Mouse (Mus musculus) liver, embryonic 11.5 days (tissue): ENCODE data around the gene Tmem19. TPM values are rescaled to one million over a fixed set of nuclear protein-coding genes. Genes with fewer than 3 reads are reported as not detected.

Source experiments
- ATAC-seq: fragments of 200-750 bp; cut with Nextera tagmentation; replicated peaks from 2 replicates; pipeline ENCODE4 v1.8.0; 2017; ENCODE audit warnings: moderate number of reproducible peaks, mild to moderate bottlenecking, moderate TSS enrichment, moderate library complexity; ENCODE audit not compliant: low FRiP score
- DNase-seq: peaks from one replicate; pipeline ENCODE4 v3.0.0-alpha.2; 2017; ENCODE audit warnings: low spot score
- H3K27ac ChIP-seq: fragments of 300-500 bp; sonication (generic); 2 replicates; pipeline ENCODE4 v1.5.1; 2014; ENCODE audit warnings: mild to moderate bottlenecking, low read depth, low read length, control low read depth
- H3K27me3 ChIP-seq: fragments of 300-500 bp; sonication (generic); replicated peaks from 2 replicates; pipeline ENCODE4 v1.6.1; 2014; ENCODE audit warnings: low read length, mixed read lengths; ENCODE audit not compliant: control insufficient read depth, insufficient read depth
- H3K36me3 ChIP-seq: fragments of 300-500 bp; sonication (generic); 2 replicates; pipeline ENCODE4 v1.6.1; 2014; ENCODE audit warnings: mild to moderate bottlenecking, low read length, moderate library complexity, mixed read lengths; ENCODE audit not compliant: control insufficient read depth, insufficient read depth
- H3K4me1 ChIP-seq: fragments of 300-500 bp; sonication (generic); replicated peaks from 2 replicates; pipeline ENCODE4 v1.6.1; 2014; ENCODE audit warnings: low read length, mixed read lengths; ENCODE audit not compliant: control insufficient read depth, insufficient read depth
- H3K4me2 ChIP-seq: fragments of 300-500 bp; sonication (generic); 2 replicates; pipeline ENCODE4 v1.6.1; 2014; ENCODE audit warnings: mild to moderate bottlenecking, control low read depth, moderate library complexity
- H3K4me3 ChIP-seq: fragments of 300-500 bp; sonication (generic); 2 replicates; pipeline ENCODE4 v1.5.1; 2014; ENCODE audit warnings: low read depth, low read length, control low read depth
- H3K9ac ChIP-seq: fragments of 300-500 bp; sonication (generic); 2 replicates; pipeline ENCODE4 v1.6.1; 2014; ENCODE audit warnings: low read depth, low read length, control low read depth
- H3K9me3 ChIP-seq: fragments of 300-500 bp; sonication (generic); 2 replicates; pipeline ENCODE4 v1.6.1; 2016; ENCODE audit warnings: low read length, inconsistent platforms, mixed read lengths; ENCODE audit not compliant: control insufficient read depth
- WGBS: fragments of 180-500 bp; shearing (Covaris S2); extraction: QIAGEN DNeasy Blood & Tissue Kit; methylation state at CpG from one replicate; pipeline ENCODE4 v1.1.7; 2014; 5-methylcytosine and 5-hydroxymethylcytosine counted together
- polyA plus RNA-seq: library from polyadenylated mRNA; unstranded; fragments of >200 nt; fragmentation: Nextera tagmentation; extraction: Ambion mirVana; gene quantifications from 2 replicates; pipeline ENCODE4 v1.2.1, GENCODE M21; 2014

Tmem19 gene
- polyA plus RNA-seq, 1 experiment from 2014 or later = 21.2 TPM

DNA sequence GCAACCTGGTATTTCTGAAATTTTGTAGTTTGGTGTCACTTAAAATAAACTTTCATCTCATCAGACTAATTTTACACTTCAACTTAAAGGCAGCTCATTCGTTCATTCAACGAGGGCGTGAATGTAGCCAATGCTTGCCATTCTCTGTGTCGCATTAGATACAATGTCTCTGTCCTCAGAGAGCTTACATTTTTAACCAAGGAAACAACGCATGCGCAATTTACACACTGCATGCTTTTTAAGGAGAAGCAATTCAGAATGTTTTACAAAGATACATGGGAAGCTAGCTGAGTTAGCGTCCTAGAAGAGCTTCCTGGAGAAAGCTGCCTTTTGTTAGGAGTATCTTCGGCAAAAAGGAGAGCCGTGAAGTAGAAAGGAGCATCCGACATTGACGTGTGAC, 46.0 kb downstream of the Tmem19 start:
- Histone ChIP-seq H3K4me3 (peak overlapping the region; percentile 75), H3K27me3 (no peaks in the 10 kb centered on the region), H3K9ac (no peak overlapping the region), H3K4me1 (peaks cover 21% of the 10 kb centered on the region), H3K4me2 (peak overlapping the region; percentile 70), H3K9me3 (no peaks in the 10 kb centered on the region), H3K27ac (no peak overlapping the region; the same call in 1 of the 2 replicates), H3K36me3 (no peaks in the 10 kb centered on the region)
- DNase-seq = no peak
- no peak for ATAC-seq
- WGBS = 41% methylated on average over 11 of the region's 11 CpGs

DNA sequence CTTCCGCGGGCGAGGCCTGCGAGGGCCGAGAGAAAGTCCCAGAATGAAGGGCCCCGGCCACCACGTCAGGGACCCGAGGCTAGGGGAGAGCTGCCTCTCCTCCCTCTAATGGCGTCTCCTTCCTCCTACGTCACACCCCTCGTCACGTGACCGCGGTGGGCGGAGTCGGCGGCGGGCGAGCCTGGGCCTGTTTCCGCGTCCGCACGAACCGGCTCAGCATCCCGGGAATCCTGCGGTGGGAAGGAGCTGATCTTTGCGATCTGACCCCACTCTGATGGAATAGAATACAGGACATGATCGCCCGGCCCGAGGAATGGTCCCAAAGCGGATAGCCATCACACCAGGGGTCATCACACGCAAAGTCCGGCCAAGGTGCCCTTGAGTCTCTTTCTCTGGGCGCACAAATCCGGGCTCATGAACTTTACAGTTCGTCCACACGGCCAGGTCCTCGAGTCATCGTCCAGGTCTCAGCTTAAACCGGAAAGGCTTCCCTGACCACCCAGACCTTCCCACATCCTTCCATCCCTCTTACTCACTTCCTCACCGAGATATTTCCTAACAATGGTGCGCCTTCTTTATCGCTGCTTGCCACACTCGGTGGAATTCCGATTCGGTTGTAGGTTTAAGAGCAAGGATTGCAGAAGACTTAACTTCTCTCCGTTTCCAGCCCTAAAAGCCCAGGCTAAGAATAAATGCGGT, 46.7 kb downstream of the Tmem19 start, which contains the start of gene Rab21:
Gene Rab21 (minus strand): TSS at position 122 of the 699 bp plus-strand sequence.
- DNase-seq (peak; percentile 98), ATAC-seq (peak; percentile 90)
- no peaks in the 10 kb centered on the region for H3K36me3 ChIP-seq
- H3K9me3 ChIP-seq = no peaks in the 10 kb centered on the region
- no peaks in the 10 kb centered on the region for H3K27me3 ChIP-seq
- H3K4me1 ChIP-seq = peaks cover 26% of the 10 kb centered on the region
- H3K4me2 ChIP-seq = peak within 1 kb of the TSS; percentile 70
- peak within 1 kb of the TSS; percentile 87 for H3K27ac ChIP-seq
- H3K9ac ChIP-seq = peak within 1 kb of the TSS; percentile 86
- under 1% methylated on average over 47 of the region's 48 CpGs for WGBS
- H3K4me3 ChIP-seq = peak within 1 kb of the TSS; percentile 75

DNA sequence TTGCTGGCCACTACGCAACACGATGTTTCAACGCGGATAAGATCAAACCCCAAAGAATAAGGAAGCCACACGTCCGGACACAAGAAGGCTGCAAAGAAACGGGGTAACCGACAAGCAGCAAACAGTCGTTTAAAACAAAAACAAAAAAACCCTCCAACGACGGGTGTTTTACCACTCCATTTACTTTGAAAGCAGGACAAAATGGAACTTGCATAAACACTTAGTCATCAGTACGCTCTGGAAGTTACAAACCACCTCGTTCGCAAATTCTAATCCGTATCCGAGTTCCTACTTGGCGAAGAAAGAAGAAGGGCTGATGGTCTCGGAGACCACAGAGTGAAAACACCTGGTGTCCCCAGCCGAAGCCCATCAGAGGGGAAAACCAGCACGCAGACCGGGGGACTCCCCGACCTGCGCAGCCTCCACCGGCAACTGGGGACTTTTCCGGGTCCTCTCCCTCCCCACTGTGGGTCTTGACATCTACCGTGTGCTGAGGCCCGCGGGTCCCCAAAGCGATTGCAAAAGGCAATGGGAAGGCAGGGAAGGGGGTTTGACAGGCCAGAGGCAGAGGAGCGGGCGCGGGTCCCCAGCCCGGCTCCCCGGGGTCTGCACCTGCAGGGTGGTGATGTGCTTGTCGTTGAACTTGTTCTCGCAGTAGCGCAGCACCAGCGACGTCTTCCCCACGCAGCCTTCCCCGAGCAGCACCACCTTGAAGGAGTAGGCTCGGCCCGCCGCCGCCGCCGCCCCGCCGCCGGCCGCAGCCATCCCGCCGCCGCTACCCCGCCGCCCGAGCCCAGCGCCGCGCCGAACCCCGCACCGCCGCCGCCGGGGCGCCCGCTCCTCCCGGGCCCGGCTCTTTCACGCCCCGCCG, 47.5 kb downstream of the Tmem19 start:
- WGBS = under 1% methylated on average over 73 of the region's 73 CpGs
- Histone ChIP-seq H3K4me2 (peak overlapping the region; percentile 70), H3K9me3 (no peaks in the 10 kb centered on the region), H3K36me3 (no peaks in the 10 kb centered on the region), H3K4me1 (peaks cover 27% of the 10 kb centered on the region), H3K27ac (peak overlapping the region; percentile 87), H3K9ac (peak overlapping the region; percentile 86), H3K4me3 (peak overlapping the region; percentile 75), H3K27me3 (no peaks in the 10 kb centered on the region)
- DNase-seq (peak; percentile 70), ATAC-seq (peak; percentile 70)

DNA sequence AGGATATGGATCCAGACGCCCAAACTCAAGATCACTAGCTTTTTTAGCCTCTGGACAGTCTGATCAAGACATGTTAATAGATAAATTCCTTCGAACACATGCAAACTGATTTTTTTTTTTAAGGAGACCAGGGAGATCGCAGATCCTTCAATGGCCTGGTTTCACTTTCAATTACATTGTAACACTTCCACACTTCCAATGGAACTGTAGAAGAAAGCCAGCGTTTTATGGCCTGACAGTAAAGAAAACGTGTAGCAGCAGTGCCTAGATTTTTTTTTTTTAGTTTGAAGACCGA, 48.1 kb downstream of the Tmem19 start:
- no peaks in the 10 kb centered on the region for H3K36me3 ChIP-seq
- DNase-seq (no peak), ATAC-seq (no peak)
- peak overlapping the region; percentile 86 for H3K9ac ChIP-seq
- no peaks in the 10 kb centered on the region for H3K27me3 ChIP-seq
- WGBS = 17% methylated on average over 6 of the region's 6 CpGs
- no peak overlapping the region for H3K27ac ChIP-seq
- peak overlapping the region; percentile 75 for H3K4me3 ChIP-seq
- peak overlapping the region; percentile 70 for H3K4me2 ChIP-seq
- no peaks in the 10 kb centered on the region for H3K9me3 ChIP-seq
- peaks cover 27% of the 10 kb centered on the region for H3K4me1 ChIP-seq

DNA sequence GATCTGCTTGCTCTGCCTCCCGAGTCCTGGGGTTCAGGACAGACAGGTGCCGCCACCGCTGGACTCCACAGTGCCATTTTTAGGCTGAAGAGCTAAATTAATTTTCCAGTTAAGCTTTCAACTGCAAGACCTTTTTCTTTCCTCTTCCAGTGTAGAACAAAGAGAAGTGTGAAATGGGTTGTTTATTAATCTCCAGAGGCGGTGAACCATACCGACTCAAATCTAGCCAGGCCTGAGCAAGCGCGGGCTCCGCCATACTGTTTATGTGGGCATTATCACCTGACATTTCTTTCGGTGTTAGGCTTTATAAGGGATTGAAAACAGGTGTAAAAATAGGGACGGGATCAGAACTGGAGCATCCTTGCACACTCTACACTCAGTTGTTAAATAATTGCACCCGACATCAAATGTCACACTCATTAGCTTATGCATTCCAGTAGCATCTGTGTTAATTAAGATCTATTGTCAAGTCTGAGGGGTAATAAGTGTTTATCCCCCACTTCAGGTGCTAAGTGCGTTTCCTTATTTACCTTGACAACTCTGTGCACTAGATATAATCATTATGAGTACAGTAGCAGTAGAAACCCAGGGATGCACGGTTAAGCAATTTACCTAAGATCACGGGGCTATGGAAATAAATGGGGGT, 48.5 kb downstream of the Tmem19 start:
- 83% methylated on average over 14 of the region's 14 CpGs for WGBS

DNA sequence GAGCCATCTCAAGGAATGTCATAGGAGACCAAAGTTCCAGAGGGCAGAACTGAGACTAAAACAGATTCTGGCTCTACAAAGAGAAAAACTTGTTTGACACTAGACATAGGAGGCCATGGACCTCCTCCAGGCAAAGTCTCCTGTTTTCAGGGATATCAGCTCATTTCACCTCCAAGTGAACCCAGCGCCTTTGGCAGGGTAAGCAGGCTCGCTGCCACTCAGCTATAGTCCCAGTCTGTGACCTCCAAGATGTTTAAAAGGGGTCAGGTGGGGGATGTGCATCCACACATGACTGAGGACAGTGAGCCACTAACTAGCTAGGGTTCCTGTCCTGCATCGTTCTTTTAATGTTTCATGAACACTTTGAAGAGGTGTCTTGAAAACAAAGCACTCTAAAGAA, 49.6 kb downstream of the Tmem19 start:
- Histone ChIP-seq H3K9me3 (no peaks in the 10 kb centered on the region), H3K27me3 (no peaks in the 10 kb centered on the region), H3K4me3 (no peak overlapping the region), H3K36me3 (no peaks in the 10 kb centered on the region), H3K4me1 (peaks cover 27% of the 10 kb centered on the region), H3K4me2 (0 out of 2 replicates have a peak overlapping the region, but pooled peaks have one; percentile 11), H3K27ac (no peak overlapping the region), H3K9ac (no peak overlapping the region)
- no peak for ATAC-seq
- DNase-seq = no peak
- 55% methylated on average over 3 of the region's 3 CpGs for WGBS

More for the DNA sequence above, 48.5 kb downstream of the Tmem19 start:
- Histone ChIP-seq H3K36me3 (no peaks in the 10 kb centered on the region), H3K4me3 (peak overlapping the region; percentile 75), H3K9ac (peak overlapping the region; percentile 86), H3K27ac (no peak overlapping the region), H3K9me3 (no peaks in the 10 kb centered on the region), H3K27me3 (no peaks in the 10 kb centered on the region), H3K4me1 (peaks cover 27% of the 10 kb centered on the region), H3K4me2 (peak overlapping the region; percentile 70)
- ATAC-seq (no peak), DNase-seq (no peak)

DNA sequence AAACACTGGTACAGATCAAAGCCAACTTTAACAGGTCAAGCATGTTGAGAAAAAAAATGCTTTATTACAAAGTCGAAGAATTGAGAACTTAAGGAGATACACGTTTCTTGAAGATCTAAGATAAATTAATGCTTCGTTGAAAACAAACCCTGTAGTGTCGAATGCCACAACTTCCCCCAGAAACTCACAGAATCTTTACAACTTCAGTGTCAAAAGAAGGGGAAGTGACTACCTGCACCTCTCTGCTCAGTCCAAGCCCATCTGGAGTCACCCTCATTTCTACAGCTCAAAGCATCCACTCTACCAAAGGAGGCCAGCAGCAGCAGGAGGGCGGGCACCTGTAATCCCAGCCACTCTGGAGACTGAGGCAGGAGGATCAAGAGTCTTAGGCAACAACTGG, 50.1 kb downstream of the Tmem19 start:
- H3K4me3 ChIP-seq = no peak overlapping the region
- no peak overlapping the region for H3K4me2 ChIP-seq
- no peaks in the 10 kb centered on the region for H3K27me3 ChIP-seq
- ATAC-seq (no peak), DNase-seq (no peak)
- H3K4me1 ChIP-seq = peaks cover 27% of the 10 kb centered on the region
- WGBS = 63% methylated on average over 5 of the region's 5 CpGs
- H3K9ac ChIP-seq = no peak overlapping the region
- no peak overlapping the region for H3K27ac ChIP-seq
- H3K9me3 ChIP-seq = no peaks in the 10 kb centered on the region
- H3K36me3 ChIP-seq = no peaks in the 10 kb centered on the region

DNA sequence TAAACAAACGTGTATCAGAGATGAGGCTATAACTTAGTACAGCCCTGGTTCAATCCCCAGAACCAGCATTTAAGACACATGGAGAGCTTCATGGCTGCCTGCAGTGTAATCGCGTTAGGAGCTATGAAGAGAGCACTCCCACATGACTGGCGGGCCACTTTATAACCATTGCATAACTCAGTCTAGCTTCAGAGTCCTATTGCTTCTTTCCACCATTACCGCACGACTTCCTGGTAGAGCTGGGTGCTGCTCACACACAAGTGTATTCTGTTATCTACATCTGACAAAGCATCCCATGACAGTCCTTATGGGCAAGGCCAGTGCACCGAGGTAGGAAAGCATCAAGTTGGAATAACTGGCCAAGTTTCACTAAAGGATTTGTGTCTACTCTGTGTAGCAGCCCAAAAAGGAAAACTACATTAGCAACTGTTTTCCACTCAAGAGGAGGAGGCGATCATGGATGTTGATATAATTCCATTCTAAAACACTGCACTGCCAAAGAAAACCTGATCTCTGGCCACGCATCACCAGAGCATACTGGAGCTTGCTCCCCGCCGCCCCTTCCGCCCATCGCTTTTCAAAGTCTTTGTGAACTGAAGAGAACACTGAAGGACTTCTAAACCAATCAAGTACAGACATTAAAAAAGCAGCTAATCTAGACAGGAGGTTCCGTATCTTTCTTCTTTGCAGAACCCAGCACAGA, 50.9 kb downstream of the Tmem19 start:
- Histone ChIP-seq H3K9ac (no peak overlapping the region), H3K4me2 (no peak overlapping the region), H3K27me3 (no peaks in the 10 kb centered on the region), H3K4me1 (peaks cover 27% of the 10 kb centered on the region), H3K36me3 (no peaks in the 10 kb centered on the region), H3K9me3 (no peaks in the 10 kb centered on the region), H3K4me3 (no peak overlapping the region), H3K27ac (no peak overlapping the region)
- 77% methylated on average over 14 of the region's 14 CpGs for WGBS
- ATAC-seq = no peak
- no peak for DNase-seq
